17 mouse cellular contexts compared by ENCODE assay signal in the genomic region with DNA sequence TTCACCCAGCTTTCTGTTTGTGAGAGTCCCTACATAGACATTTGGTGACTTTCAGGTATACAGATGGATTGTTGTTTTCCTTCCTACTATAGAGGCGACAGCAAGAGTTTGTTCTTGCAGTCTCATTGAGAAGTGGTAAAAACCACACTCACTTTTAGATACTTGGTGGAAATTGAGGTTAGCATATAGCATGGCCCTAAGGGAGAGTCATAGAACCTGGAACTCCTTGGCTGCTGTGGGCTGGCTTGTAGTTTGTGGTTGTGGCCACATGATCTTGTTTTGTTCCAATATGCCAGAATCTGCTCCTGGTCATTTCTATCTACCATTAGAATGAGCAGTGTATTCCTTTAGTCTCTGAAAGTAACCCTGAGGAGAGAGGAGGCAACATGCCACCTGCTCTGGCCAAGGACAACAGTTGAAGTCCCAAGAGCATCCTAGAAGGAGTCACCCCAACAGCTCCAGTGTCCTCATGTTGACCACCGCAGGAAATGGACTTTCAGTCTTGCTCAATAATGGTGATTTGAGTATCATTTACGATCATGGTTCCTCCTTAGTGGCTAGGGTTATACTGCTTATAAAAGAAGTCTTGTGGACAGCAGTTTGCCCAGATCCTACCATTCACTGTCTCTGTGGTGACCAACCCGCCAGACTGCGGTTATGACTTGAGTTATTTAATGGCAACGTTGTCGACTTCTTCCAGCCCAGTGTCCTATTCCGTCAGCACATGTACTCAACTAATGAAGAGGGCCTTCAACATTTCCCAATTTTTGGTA.
DNase-seq lines count a peak whose midpoint lies in the region; ATAC-seq and TF ChIP-seq lines count a peak whose summit lies in the region.
"Had no signal": no experiment of that assay in that cellular context is flagged by ENCODE, and none has a peak within 500 bp of the region (broad histone marks: within the 10 kb centered on the region; RNA-seq: fewer than 3 reads in every experiment).

No protein-coding gene starts in this region.

- H3K27ac ChIP-seq in heart, postnatal 0 days (ENCODE audit: low read depth): no peak overlapping the region
- no peak overlapping the region for H3K27ac ChIP-seq in brown adipose tissue, adult 24 weeks (replicated peaks; ENCODE audit: low read depth, low read length)
- H3K27ac ChIP-seq in embryonic facial prominence, embryonic 13.5 days: no peak overlapping the region
- H3K27ac ChIP-seq: forebrain, embryonic 15.5 days; hindbrain, embryonic 13.5 days; hindbrain, postnatal 0 days had no signal

- WGBS in heart, postnatal 0 days: 89% methylated on average over 8 of the region's 8 CpGs
- 96% methylated on average over 8 of the region's 8 CpGs for WGBS in embryonic facial prominence, embryonic 13.5 days

- H3K4me1 ChIP-seq in heart, postnatal 0 days (ENCODE audit: control insufficient read depth, insufficient read depth): no peaks in the 10 kb centered on the region
- no peaks in the 10 kb centered on the region for H3K4me1 ChIP-seq in brown adipose tissue, adult 24 weeks (ENCODE audit: control insufficient read depth, insufficient read depth, insufficient read length, low read length)
- peaks cover 36% of the 10 kb centered on the region for H3K4me1 ChIP-seq in embryonic facial prominence, embryonic 13.5 days
- H3K4me1 ChIP-seq: heart, embryonic 12.5 days had no signal

- no peak overlapping the region for H3K9ac ChIP-seq in heart, postnatal 0 days (replicated peaks; ENCODE audit: low read depth, low read length)
- no peak overlapping the region for H3K9ac ChIP-seq in embryonic facial prominence, embryonic 13.5 days
- H3K9ac ChIP-seq: forebrain, embryonic 15.5 days; heart, embryonic 12.5 days; hindbrain, embryonic 13.5 days had no signal

- TF ChIP-seq EP300 in heart, postnatal 0 days (IDR thresholded peaks at IDR 0.05; ENCODE audit: low read depth): no peak

- peak; percentile 3 for DNase-seq in heart, postnatal 0 days (ENCODE audit: low spot score)
- DNase-seq in heart, adult 18-20 months: no peak
- no peak for DNase-seq in adrenal gland, postnatal 4 days (ENCODE audit: low spot score in 2 of 2)
- DNase-seq: adrenal gland, postnatal 14 days; cerebellum, adult 2 months; gastrocnemius, postnatal 36 days; heart, postnatal 4 days had no signal

- H3K9me3 ChIP-seq in heart, postnatal 0 days (replicated peaks; ENCODE audit: control insufficient read depth, low read length): no peaks in the 10 kb centered on the region
- H3K9me3 ChIP-seq in embryonic facial prominence, embryonic 13.5 days: no peaks in the 10 kb centered on the region
- H3K9me3 ChIP-seq: forebrain, embryonic 15.5 days; heart, embryonic 12.5 days; hindbrain, embryonic 13.5 days had no signal

- TF ChIP-seq CTCF in heart, postnatal 0 days (IDR thresholded peaks at IDR 0.05; ENCODE audit: low read depth): no peak

- no peaks in the 10 kb centered on the region for H3K36me3 ChIP-seq in heart, postnatal 0 days (replicated peaks; ENCODE audit: control insufficient read depth, insufficient read depth, low read length)
- H3K36me3 ChIP-seq in embryonic facial prominence, embryonic 13.5 days: no peaks in the 10 kb centered on the region
- H3K36me3 ChIP-seq: forebrain, embryonic 15.5 days; heart, embryonic 12.5 days; hindbrain, embryonic 13.5 days had no signal

- H3K4me2 ChIP-seq in heart, postnatal 0 days (ENCODE audit: low read depth, low read length): no peak overlapping the region
- H3K4me2 ChIP-seq in embryonic facial prominence, embryonic 13.5 days: 0 out of 2 replicates have a peak overlapping the region, but pooled peaks have one; percentile 27
- H3K4me2 ChIP-seq: forebrain, embryonic 15.5 days; heart, embryonic 12.5 days; hindbrain, embryonic 13.5 days had no signal

- no peak for ATAC-seq in heart, postnatal 0 days (ENCODE audit: insufficient read depth, low read depth)
- no peak for ATAC-seq in embryonic facial prominence, embryonic 13.5 days (ENCODE audit: insufficient number of reproducible peaks, insufficient read depth, low FRiP score, low TSS enrichment, low read depth)
- peak; percentile 76 for ATAC-seq in megakaryocyte progenitor cell, adult 5-6 weeks (replicated peaks; ENCODE audit: poor library complexity)
- ATAC-seq: activated CD4-positive, CD25-positive, alpha-beta regulatory T cell, adult 4 months; forebrain, embryonic 15.5 days; hindbrain, postnatal 0 days; Patski had no signal

- no peaks in the 10 kb centered on the region for H3K27me3 ChIP-seq in heart, postnatal 0 days (ENCODE audit: control insufficient read depth, insufficient read depth, low read length)
- H3K27me3 ChIP-seq in embryonic facial prominence, embryonic 13.5 days: no peaks in the 10 kb centered on the region
- H3K27me3 ChIP-seq: CH12.LX; forebrain, embryonic 15.5 days; hindbrain, embryonic 13.5 days; Patski had no signal

- H3K4me3 ChIP-seq in heart, postnatal 0 days (ENCODE audit: low read depth, low read length): no peak overlapping the region
- 0 out of 2 replicates have a peak overlapping the region, but pooled peaks have one; percentile 2 for H3K4me3 ChIP-seq in brown adipose tissue, adult 24 weeks (ENCODE audit: insufficient read depth, low read depth, low read length)
- no peak overlapping the region for H3K4me3 ChIP-seq in embryonic facial prominence, embryonic 13.5 days
- H3K4me3 ChIP-seq: forebrain, embryonic 15.5 days; heart, embryonic 12.5 days; hindbrain, embryonic 13.5 days had no signal
